Mouse (Mus musculus): ENCODE results near the gene Bach2. TPM values are rescaled to one million over a fixed set of nuclear protein-coding genes. Genes with fewer than 3 reads are reported as not detected.

Bach2 gene
- polyA plus RNA-seq, 1 experiment from 2014 or later = 1.1 TPM

- TF ChIP-seq CTCF (IDR thresholded peaks at IDR 0.05; ENCODE audit: low read depth) = no peak
- Histone ChIP-seq H3K4me2 (replicated peaks; ENCODE audit: low read depth) (no peak overlapping the region), H3K27me3 (replicated peaks; ENCODE audit: control insufficient read depth, insufficient read depth, low read length) (no peaks in the 10 kb centered on the region), H3K9ac (ENCODE audit: low read depth, low read length) (no peak overlapping the region), H3K27ac (ENCODE audit: low read depth, low read length) (no peak overlapping the region), H3K9me3 (ENCODE audit: control insufficient read depth) (0 out of 2 replicates have a peak, but pooled peaks cover 2% of the 10 kb centered on the region), H3K36me3 (ENCODE audit: control insufficient read depth, insufficient read depth) (no peaks in the 10 kb centered on the region), H3K4me3 (ENCODE audit: low read depth, low read length) (no peak overlapping the region), H3K4me1 (replicated peaks; ENCODE audit: control insufficient read depth, insufficient read depth, low read length) (no peaks in the 10 kb centered on the region)
- 70% methylated on average over 6 of the region's 6 CpGs for WGBS
- no peak for ATAC-seq
Observed at GRCm38 (mm10) chr4:32464540-32464939, 225.9 kb downstream of the Bach2 start.

- 0 out of 2 replicates have a peak, but pooled peaks cover 3% of the 10 kb centered on the region for H3K9me3 ChIP-seq (ENCODE audit: control insufficient read depth)
- no peak for ATAC-seq
- H3K4me1 ChIP-seq (replicated peaks; ENCODE audit: control insufficient read depth, insufficient read depth, low read length) = no peaks in the 10 kb centered on the region
- no peak overlapping the region for H3K4me3 ChIP-seq (ENCODE audit: low read depth, low read length)
- H3K4me2 ChIP-seq (replicated peaks; ENCODE audit: low read depth) = no peak overlapping the region
- H3K9ac ChIP-seq (ENCODE audit: low read depth, low read length) = no peak overlapping the region
- no peak for TF ChIP-seq CTCF (IDR thresholded peaks at IDR 0.05; ENCODE audit: low read depth)
- WGBS = 67% methylated on average over 8 of the region's 8 CpGs
- no peak overlapping the region for H3K27ac ChIP-seq (ENCODE audit: low read depth, low read length)
- no peaks in the 10 kb centered on the region for H3K27me3 ChIP-seq (replicated peaks; ENCODE audit: control insufficient read depth, insufficient read depth, low read length)
- H3K36me3 ChIP-seq (ENCODE audit: control insufficient read depth, insufficient read depth) = no peaks in the 10 kb centered on the region
Observed at GRCm38 (mm10) chr4:32466031-32466430, 227.4 kb downstream of the Bach2 start.

GRCm38 (mm10) chr4:32477977-32478660 is 239.5 kb downstream of the Bach2 start:
- Histone ChIP-seq H3K9me3 (ENCODE audit: control insufficient read depth) (no peaks in the 10 kb centered on the region), H3K4me3 (ENCODE audit: low read depth, low read length) (no peak overlapping the region)

DNA sequence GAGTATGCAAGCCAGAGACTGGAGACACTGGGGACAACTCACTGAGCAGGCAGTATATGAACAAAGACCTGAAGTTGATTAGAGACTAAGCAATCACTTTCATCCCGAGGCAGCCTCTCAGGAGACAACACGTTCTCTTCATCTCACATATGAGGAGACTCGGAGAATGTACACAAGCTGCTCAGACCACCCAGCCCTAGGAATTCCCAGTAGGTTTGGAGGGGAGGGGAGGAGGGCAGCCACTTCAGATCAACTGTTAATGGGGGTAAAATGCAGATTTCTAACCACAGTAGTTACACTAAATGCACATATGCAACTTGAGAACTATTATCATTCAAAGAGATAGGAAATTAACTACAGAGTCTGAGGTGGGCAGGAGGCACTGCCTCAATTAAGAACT is 240.6 kb downstream of the Bach2 start:
- no peak overlapping the region for H3K4me3 ChIP-seq (ENCODE audit: low read depth, low read length)
- ATAC-seq = no peak
- WGBS = 37% methylated on average over 3 of the region's 3 CpGs
- no peak overlapping the region for H3K9ac ChIP-seq (ENCODE audit: low read depth, low read length)
- no peaks in the 10 kb centered on the region for H3K9me3 ChIP-seq (ENCODE audit: control insufficient read depth)
- H3K27me3 ChIP-seq (replicated peaks; ENCODE audit: control insufficient read depth, insufficient read depth, low read length) = no peaks in the 10 kb centered on the region
- no peak overlapping the region for H3K4me2 ChIP-seq (replicated peaks; ENCODE audit: low read depth)
- no peak for TF ChIP-seq CTCF (IDR thresholded peaks at IDR 0.05; ENCODE audit: low read depth)
- H3K36me3 ChIP-seq (ENCODE audit: control insufficient read depth, insufficient read depth) = no peaks in the 10 kb centered on the region
- no peaks in the 10 kb centered on the region for H3K4me1 ChIP-seq (replicated peaks; ENCODE audit: control insufficient read depth, insufficient read depth, low read length)
- no peak overlapping the region for H3K27ac ChIP-seq (ENCODE audit: low read depth, low read length)

More at GRCm38 (mm10) chr4:32477977-32478660, 239.5 kb downstream of the Bach2 start:
- Histone ChIP-seq H3K9ac (ENCODE audit: low read depth, low read length) (no peak overlapping the region), H3K27ac (ENCODE audit: low read depth, low read length) (no peak overlapping the region), H3K4me2 (replicated peaks; ENCODE audit: low read depth) (no peak overlapping the region), H3K4me1 (replicated peaks; ENCODE audit: control insufficient read depth, insufficient read depth, low read length) (no peaks in the 10 kb centered on the region), H3K27me3 (replicated peaks; ENCODE audit: control insufficient read depth, insufficient read depth, low read length) (no peaks in the 10 kb centered on the region), H3K36me3 (ENCODE audit: control insufficient read depth, insufficient read depth) (no peaks in the 10 kb centered on the region)
- no peak for ATAC-seq
- WGBS = 80% methylated on average over 6 of the region's 6 CpGs
- no peak for TF ChIP-seq CTCF (IDR thresholded peaks at IDR 0.05; ENCODE audit: low read depth)

DNA sequence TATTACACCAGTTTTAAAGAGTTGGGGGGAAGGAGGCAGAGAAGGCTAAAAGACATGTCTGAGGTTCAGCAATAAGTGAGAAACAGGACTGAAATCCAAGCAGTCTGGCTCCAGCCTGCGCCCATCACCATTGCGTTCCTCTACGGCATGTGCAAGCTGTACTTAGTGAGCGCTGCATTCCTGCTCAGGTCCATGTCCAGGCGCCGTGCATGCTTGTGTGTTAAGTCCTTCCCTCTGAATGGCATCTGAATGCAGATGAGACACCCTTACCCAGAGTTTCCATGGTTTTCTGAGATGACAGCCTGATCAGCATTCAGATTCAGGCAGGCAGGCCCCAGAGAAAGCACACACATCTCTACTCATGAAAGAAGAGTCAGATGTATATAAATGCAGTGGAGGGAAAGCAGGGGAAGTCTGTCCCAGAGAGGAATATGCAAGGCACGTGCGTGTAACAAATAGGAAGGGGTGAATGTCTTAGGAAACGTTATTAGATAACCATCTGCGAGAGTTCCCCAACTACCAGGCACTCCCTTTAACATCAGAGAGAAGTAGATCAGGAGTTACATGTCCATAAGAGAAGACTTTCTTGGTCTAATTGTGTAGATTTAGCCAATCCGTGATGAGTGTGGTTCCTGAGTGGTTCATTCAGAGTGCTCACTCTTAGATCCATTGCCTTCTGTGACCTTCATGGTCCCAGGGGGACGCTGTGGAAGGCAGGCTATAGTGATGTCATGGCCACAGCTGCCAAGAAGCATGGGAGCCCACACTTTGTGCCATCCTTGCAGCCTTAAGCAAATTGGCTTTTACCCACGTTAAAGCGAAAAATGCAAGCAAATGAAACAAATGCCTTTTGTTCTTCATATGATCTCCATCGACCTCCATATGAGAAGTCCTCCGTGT is 241.4 kb downstream of the Bach2 start:
- WGBS = 85% methylated on average over 16 of the region's 16 CpGs
- ATAC-seq = no peak
- no peak for TF ChIP-seq CTCF (IDR thresholded peaks at IDR 0.05; ENCODE audit: low read depth)
- Histone ChIP-seq H3K27ac (ENCODE audit: low read depth, low read length) (no peak overlapping the region), H3K36me3 (ENCODE audit: control insufficient read depth, insufficient read depth) (no peaks in the 10 kb centered on the region), H3K9me3 (ENCODE audit: control insufficient read depth) (no peaks in the 10 kb centered on the region), H3K4me2 (replicated peaks; ENCODE audit: low read depth) (no peak overlapping the region), H3K9ac (ENCODE audit: low read depth, low read length) (no peak overlapping the region), H3K27me3 (replicated peaks; ENCODE audit: control insufficient read depth, insufficient read depth, low read length) (no peaks in the 10 kb centered on the region), H3K4me1 (replicated peaks; ENCODE audit: control insufficient read depth, insufficient read depth, low read length) (no peaks in the 10 kb centered on the region), H3K4me3 (ENCODE audit: low read depth, low read length) (no peak overlapping the region)

DNA sequence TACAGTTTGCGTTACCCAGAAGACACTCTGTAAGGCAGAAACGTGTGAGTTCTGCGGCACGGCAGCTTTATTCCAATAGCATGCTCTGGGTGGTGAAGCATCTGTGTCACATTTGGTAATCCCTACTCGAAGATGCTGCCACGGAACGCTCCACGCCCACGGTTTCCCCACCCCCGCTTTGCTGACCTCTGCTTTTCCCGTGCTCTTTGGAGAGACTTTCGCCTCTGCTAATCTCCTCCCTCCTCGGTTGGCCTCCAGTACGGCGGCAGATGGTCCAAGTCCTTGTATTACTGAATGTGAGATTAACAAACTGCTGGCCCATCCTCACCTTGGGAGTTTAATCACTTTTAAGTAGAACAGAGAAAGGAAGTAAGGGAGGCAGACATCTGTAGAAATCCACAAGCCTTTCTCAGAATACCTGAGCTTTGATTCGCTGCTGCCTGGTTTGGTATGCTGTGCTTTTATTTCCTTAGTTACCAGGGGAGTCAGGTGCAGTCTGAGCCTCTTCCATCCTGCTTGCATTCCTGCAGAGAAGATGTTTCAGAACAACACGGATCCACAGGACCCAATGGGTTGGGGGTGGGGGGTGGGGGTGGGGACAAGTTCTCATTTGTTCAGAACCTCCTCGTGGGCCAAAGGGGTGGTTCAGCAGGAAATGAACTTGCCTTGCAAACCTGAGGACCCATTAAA is 242.9 kb downstream of the Bach2 start:
- Histone ChIP-seq H3K27ac (ENCODE audit: low read depth, low read length) (no peak overlapping the region), H3K27me3 (replicated peaks; ENCODE audit: control insufficient read depth, insufficient read depth, low read length) (no peaks in the 10 kb centered on the region), H3K4me3 (ENCODE audit: low read depth, low read length) (no peak overlapping the region), H3K4me2 (replicated peaks; ENCODE audit: low read depth) (no peak overlapping the region), H3K4me1 (replicated peaks; ENCODE audit: control insufficient read depth, insufficient read depth, low read length) (no peaks in the 10 kb centered on the region), H3K9ac (ENCODE audit: low read depth, low read length) (no peak overlapping the region), H3K9me3 (ENCODE audit: control insufficient read depth) (no peaks in the 10 kb centered on the region), H3K36me3 (ENCODE audit: control insufficient read depth, insufficient read depth) (no peaks in the 10 kb centered on the region)
- no peak for TF ChIP-seq CTCF (IDR thresholded peaks at IDR 0.05; ENCODE audit: low read depth)
- 33% methylated on average over 18 of the region's 18 CpGs for WGBS
- ATAC-seq = no peak
